Mouse (Mus musculus) hindbrain, postnatal 0 days (tissue): ENCODE data around the gene Rnf34. TPM values are rescaled to one million over a fixed set of nuclear protein-coding genes. Genes with fewer than 3 reads are reported as not detected.

Source experiments
- ATAC-seq: fragments of 200-750 bp; cut with Nextera tagmentation; 2 replicates; pipeline ENCODE4 v1.8.0; 2017; ENCODE audit warnings: mild to moderate bottlenecking, moderate TSS enrichment, moderate library complexity
- DNase-seq: peaks from one replicate; pipeline ENCODE4 v3.0.0-alpha.2; 2015; ENCODE audit warnings: low spot score
- H3K27ac ChIP-seq: fragments of 300-500 bp; sonication (generic); 2 replicates; pipeline ENCODE4 v1.5.1; 2014; ENCODE audit warnings: mild to moderate bottlenecking
- H3K27me3 ChIP-seq: fragments of 300-500 bp; sonication (generic); 2 replicates; pipeline ENCODE4 v1.6.1; 2014; ENCODE audit warnings: low read length, mixed read lengths; ENCODE audit not compliant: insufficient read depth
- H3K36me3 ChIP-seq: fragments of 300-500 bp; sonication (generic); 2 replicates; pipeline ENCODE4 v1.6.1; 2014; ENCODE audit warnings: low read length, mixed read lengths; ENCODE audit not compliant: insufficient read depth
- H3K4me1 ChIP-seq: fragments of 300-500 bp; sonication (generic); 2 replicates; pipeline ENCODE4 v1.6.1; 2014; ENCODE audit warnings: antibody characterized with exemption, low read length, mixed read lengths; ENCODE audit not compliant: insufficient read depth
- H3K4me2 ChIP-seq: fragments of 300-500 bp; sonication (generic); 2 replicates; pipeline ENCODE4 v1.6.1; 2014; ENCODE audit warnings: low read depth, mild to moderate bottlenecking, low read length, moderate library complexity, mixed read lengths
- H3K4me3 ChIP-seq: fragments of 300-500 bp; sonication (generic); 2 replicates; pipeline ENCODE4 v1.5.1; 2014; ENCODE audit warnings: low read length
- H3K9ac ChIP-seq: fragments of 300-500 bp; sonication (generic); replicated peaks from 2 replicates; pipeline ENCODE4 v1.6.1; 2014; ENCODE audit warnings: mild to moderate bottlenecking, low read length, moderate library complexity, mixed read lengths
- H3K9me3 ChIP-seq: fragments of 300-500 bp; sonication (generic); 2 replicates; pipeline ENCODE4 v1.6.1; 2016; ENCODE audit warnings: low read length, mixed read lengths
- CTCF ChIP-seq: IDR thresholded peaks from 2 replicates; pipeline ENCODE4 v1.5.1; 2016; ENCODE audit warnings: antibody characterized with exemption, control low read depth, low read depth
- WGBS: fragments of 180-500 bp; shearing (Covaris S2); extraction: QIAGEN DNeasy Blood & Tissue Kit; methylation state at CpG from one replicate; pipeline ENCODE4 v1.1.7; 2014; 5-methylcytosine and 5-hydroxymethylcytosine counted together
- polyA plus RNA-seq: library from polyadenylated mRNA; unstranded; fragments of >200 nt; fragmentation: Nextera tagmentation; extraction: Ambion mirVana; gene quantifications from 2 replicates; pipeline ENCODE4 v1.2.1, GENCODE M21; 2015
- total RNA-seq: library from RNA; depleted of rRNA; stranded (reverse); fragments of >200 nt; gene quantifications from 2 replicates; pipeline ENCODE4 v1.2.3, GENCODE M21; 2014

Gene Rnf34
- total and polyA plus RNA-seq, 2 experiments from 2014 or later, result 23.8 to 46.2 TPM

DNA sequence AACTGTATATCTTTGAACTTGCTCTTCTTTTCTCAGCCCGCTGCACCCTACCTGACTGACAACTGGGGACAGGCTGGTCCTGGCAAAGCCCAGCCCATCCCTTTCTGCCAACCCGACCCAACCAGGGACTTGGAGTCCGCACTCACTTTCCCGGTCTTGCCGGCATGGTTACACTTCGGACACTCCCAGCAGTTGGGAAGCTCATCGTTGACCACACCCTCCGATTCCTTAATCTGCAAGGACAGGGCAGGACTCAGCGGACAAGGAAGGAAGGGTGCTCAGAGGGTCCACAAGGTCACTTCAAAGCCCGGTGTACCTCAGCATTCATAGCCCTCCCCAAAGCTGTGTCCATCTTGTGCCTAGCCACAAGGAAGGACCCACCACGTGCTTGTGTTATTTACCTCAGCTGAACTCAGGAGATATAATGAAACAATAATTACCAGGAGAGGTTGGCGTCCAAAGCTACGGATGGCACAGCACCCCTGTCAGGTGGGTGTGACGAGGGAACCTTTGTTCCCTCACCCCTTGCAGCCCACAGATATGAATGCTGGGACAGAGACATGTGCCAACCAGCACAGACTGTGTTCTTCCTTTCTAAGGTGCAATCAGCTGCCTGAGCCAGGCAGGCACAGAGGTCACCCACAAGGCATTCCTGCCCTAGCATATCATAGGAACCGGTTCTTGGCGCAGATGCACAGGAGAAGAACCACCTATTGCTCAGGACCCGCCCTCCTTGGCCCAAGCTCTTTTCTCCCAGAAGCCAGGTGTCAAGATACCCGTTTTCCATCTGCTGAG lies 32.6 kb downstream of the Rnf34 start:
- ATAC-seq (no peak), DNase-seq (no peak)
- Histone ChIP-seq H3K36me3 (peaks cover 36% of the 10 kb centered on the region; the same call in 1 of the 2 replicates), H3K27ac (no peak overlapping the region), H3K27me3 (no peaks in the 10 kb centered on the region), H3K9me3 (no peaks in the 10 kb centered on the region), H3K4me1 (no peaks in the 10 kb centered on the region), H3K4me3 (no peak overlapping the region), H3K9ac (no peak overlapping the region), H3K4me2 (no peak overlapping the region)
- 90% methylated on average over 18 of the region's 18 CpGs for WGBS
- no peak for TF ChIP-seq CTCF

- DNase-seq, result no peak
- H3K4me3 ChIP-seq, result no peak overlapping the region
- no peaks in the 10 kb centered on the region for H3K4me1 ChIP-seq
- no peak for ATAC-seq
- WGBS, result 83% methylated on average over 9 of the region's 9 CpGs
- H3K27me3 ChIP-seq, result no peaks in the 10 kb centered on the region
- peaks cover 29% of the 10 kb centered on the region; the same call in 1 of the 2 replicates for H3K36me3 ChIP-seq
- H3K9ac ChIP-seq, result no peak overlapping the region
- H3K27ac ChIP-seq, result no peak overlapping the region
- TF ChIP-seq CTCF, result no peak
- H3K4me2 ChIP-seq, result no peak overlapping the region
- no peaks in the 10 kb centered on the region for H3K9me3 ChIP-seq
Measured at GRCm38 (mm10) chr5:122883237-122883636, 33.4 kb downstream of the Rnf34 start.

GRCm38 (mm10) chr5:122883652-122884235 lies 33.9 kb downstream of the Rnf34 start:
- no peak for DNase-seq
- peaks cover 28% of the 10 kb centered on the region; the same call in 1 of the 2 replicates for H3K36me3 ChIP-seq
- no peaks in the 10 kb centered on the region for H3K4me1 ChIP-seq

GRCm38 (mm10) chr5:122884594-122885348 lies 34.9 kb downstream of the Rnf34 start:
- Histone ChIP-seq H3K4me2 (no peak overlapping the region), H3K27ac (no peak overlapping the region), H3K9me3 (no peaks in the 10 kb centered on the region), H3K4me1 (no peaks in the 10 kb centered on the region), H3K4me3 (no peak overlapping the region), H3K9ac (no peak overlapping the region), H3K36me3 (peaks cover 18% of the 10 kb centered on the region; the same call in 1 of the 2 replicates), H3K27me3 (no peaks in the 10 kb centered on the region)
- ATAC-seq, result no peak
- DNase-seq, result no peak
- WGBS, result 84% methylated on average over 7 of the region's 7 CpGs
- no peak for TF ChIP-seq CTCF

More at GRCm38 (mm10) chr5:122883652-122884235, 33.9 kb downstream of the Rnf34 start:
- Histone ChIP-seq H3K4me2 (no peak overlapping the region), H3K4me3 (no peak overlapping the region), H3K27me3 (no peaks in the 10 kb centered on the region), H3K9me3 (no peaks in the 10 kb centered on the region), H3K9ac (no peak overlapping the region), H3K27ac (no peak overlapping the region)
- no peak for TF ChIP-seq CTCF
- ATAC-seq, result no peak
- whole genome bisulfite sequencing, result 45% methylated on average over 2 of the region's 2 CpGs

GRCm38 (mm10) chr5:122887033-122887432 lies 37.2 kb downstream of the Rnf34 start:
- H3K27ac ChIP-seq, result no peak overlapping the region
- no peaks in the 10 kb centered on the region for H3K36me3 ChIP-seq
- no peak for ATAC-seq
- H3K9ac ChIP-seq, result no peak overlapping the region
- 76% methylated on average over 9 of the region's 9 CpGs for WGBS
- H3K4me3 ChIP-seq, result no peak overlapping the region
- no peak overlapping the region for H3K4me2 ChIP-seq
- H3K4me1 ChIP-seq, result no peaks in the 10 kb centered on the region
- no peak for TF ChIP-seq CTCF
- no peaks in the 10 kb centered on the region for H3K27me3 ChIP-seq
- no peaks in the 10 kb centered on the region for H3K9me3 ChIP-seq
- DNase-seq, result no peak

- Histone ChIP-seq H3K36me3 (no peaks in the 10 kb centered on the region), H3K4me2 (no peak overlapping the region), H3K9ac (no peak overlapping the region), H3K4me3 (no peak overlapping the region), H3K4me1 (no peaks in the 10 kb centered on the region), H3K27ac (no peak overlapping the region), H3K9me3 (no peaks in the 10 kb centered on the region), H3K27me3 (no peaks in the 10 kb centered on the region)
- no peak for ATAC-seq
- DNase-seq, result no peak
- 89% methylated on average over 8 of the region's 8 CpGs for WGBS
- TF ChIP-seq CTCF, result no peak
Measured at GRCm38 (mm10) chr5:122887926-122888611, 38.2 kb downstream of the Rnf34 start.
